Mouse (Mus musculus): ENCODE data around the gene Dtd1. TPM values are rescaled to one million over a fixed set of nuclear protein-coding genes. Genes with fewer than 3 reads are reported as not detected.
"Not testable (repeated sequence)": the region's sequence is repeated elsewhere in the genome, so short reads cannot be mapped to it uniquely, and the experiment has no call there.

The Dtd1 gene
- polyA plus RNA-seq (2016; fragmentation: Nextera tagmentation; extraction: Ambion mirVana): 36.6 and 41.1 TPM in 2 replicates

DNA sequence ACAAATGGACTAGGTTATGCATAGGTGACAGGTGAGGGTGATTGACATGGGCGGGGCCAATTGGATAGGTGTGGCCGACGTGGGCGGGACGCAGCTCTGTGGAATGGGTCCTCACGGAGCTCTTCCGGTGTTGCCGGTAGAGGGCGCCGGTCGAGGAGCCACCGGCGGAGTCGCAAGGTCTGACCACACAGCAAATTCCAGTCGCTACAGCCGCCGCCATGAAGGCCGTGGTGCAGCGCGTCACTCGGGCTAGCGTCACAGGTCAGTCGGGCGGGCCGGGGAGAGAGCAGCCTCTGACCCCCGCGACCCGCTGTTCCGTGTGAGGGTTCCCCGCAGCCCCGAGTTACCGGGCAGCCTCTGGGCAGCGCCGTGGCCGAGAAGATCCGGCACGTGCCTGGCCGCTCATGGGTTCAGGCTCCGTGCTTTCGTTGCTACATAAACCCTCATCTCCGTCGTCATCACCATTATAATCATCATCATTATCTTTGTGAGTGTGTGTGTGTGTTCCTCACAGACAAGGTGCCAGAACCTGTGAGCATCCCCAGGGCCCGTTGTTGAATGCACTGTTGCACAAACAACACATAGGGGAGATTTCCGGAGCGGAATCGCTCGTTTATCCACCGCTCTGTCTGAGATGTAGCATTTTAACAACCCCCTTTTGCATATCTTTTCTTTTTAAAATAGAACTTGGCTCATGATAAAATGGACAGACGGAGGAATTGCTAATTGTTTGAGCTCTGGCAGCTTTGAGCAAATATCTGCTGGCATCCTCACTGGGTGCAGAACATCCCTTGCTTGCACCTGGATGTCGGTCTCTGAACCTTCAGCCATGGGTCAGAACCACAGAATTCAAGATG is at the start of gene Dtd1:
Gene Dtd1, plus strand, starts transcription at position 67 of the 857 bp plus-strand sequence.
- H3K4me3 ChIP-seq: peak within 1 kb of the TSS; percentile 67
- H3K9me3 ChIP-seq: no peaks in the 10 kb centered on the region
- H3K4me1 ChIP-seq: no peaks in the 10 kb centered on the region
- H3K36me3 ChIP-seq: no peaks in the 10 kb centered on the region
- peak; percentile 88 for ATAC-seq (ENCODE audit: insufficient number of reproducible peaks, insufficient read depth, low FRiP score, low TSS enrichment)
- peak within 1 kb of the TSS; percentile 64 for H3K9ac ChIP-seq
- no peak within 1 kb of the TSS for H3K27ac ChIP-seq
- H3K4me2 ChIP-seq (replicated peaks): peak within 1 kb of the TSS; percentile 67
- WGBS: 2% methylated on average over 45 of the region's 50 CpGs
- no peaks in the 10 kb centered on the region for H3K27me3 ChIP-seq

DNA sequence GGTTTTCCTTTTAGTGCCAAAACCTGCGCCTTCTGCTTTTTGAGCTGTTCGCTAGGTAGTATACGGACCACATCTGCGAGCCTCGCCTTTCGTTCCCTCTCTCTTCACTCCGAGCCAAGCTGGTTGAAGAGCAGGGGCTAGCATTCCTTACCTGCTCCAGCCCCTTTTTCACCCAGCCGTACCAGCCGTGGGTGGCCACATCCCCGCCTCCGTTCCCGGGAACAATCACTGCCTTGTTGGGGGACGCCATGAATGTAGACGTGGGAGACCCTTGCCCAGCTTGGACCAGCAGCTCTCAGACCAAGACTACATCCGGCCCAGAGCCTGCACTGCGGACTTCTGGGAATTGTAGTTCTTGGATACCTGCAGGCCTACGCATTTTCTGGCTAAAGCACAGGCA is 49.2 kb upstream of the Dtd1 start, which contains the start of gene Rbbp9:
Gene Rbbp9, minus strand, starts transcription at position 341 of the 400 bp plus-strand sequence.
- peak within 1 kb of the TSS; percentile 85 for H3K27ac ChIP-seq
- peak; percentile 95 for ATAC-seq (ENCODE audit: insufficient number of reproducible peaks, insufficient read depth, low FRiP score, low TSS enrichment)
- H3K4me2 ChIP-seq (replicated peaks): peak within 1 kb of the TSS; percentile 61
- H3K4me3 ChIP-seq: peak within 1 kb of the TSS; percentile 73
- WGBS: under 1% methylated on average over 17 of the region's 17 CpGs
- no peaks in the 10 kb centered on the region for H3K27me3 ChIP-seq
- peaks cover 13% of the 10 kb centered on the region for H3K36me3 ChIP-seq
- H3K4me1 ChIP-seq: peaks cover 3% of the 10 kb centered on the region; the same call in 1 of the 2 replicates
- H3K9me3 ChIP-seq: no peaks in the 10 kb centered on the region
- peak within 1 kb of the TSS; percentile 72 for H3K9ac ChIP-seq

DNA sequence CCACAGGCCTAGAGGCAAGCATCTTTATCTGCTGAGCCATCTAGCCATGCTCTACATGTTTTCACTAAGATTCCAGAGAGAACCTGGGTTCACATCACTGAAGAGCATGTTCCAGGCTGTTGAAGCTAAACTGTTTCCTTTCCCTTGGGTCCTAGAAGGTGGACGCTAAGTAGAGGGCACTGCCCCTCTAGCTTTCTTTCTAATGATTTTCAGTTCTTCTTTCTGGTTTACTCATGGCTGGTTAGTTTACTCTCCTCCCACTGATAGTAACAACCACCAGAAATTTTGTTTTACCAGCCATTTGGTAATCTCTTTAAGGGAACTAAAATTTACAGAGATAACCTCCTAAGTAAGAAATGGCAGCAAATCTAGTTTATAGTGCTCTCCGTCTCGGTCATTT is 45.8 kb upstream of the Dtd1 start:
- WGBS: 93% methylated on average over 3 of the region's 3 CpGs
- Histone ChIP-seq H3K27ac (no peak overlapping the region), H3K4me3 (no peak overlapping the region), H3K9me3 (no peaks in the 10 kb centered on the region), H3K4me1 (peaks cover 15% of the 10 kb centered on the region), H3K4me2 (replicated peaks) (no peak overlapping the region), H3K36me3 (no peaks in the 10 kb centered on the region), H3K9ac (no peak overlapping the region), H3K27me3 (no peaks in the 10 kb centered on the region)
- ATAC-seq (ENCODE audit: insufficient number of reproducible peaks, insufficient read depth, low FRiP score, low TSS enrichment): no peak

DNA sequence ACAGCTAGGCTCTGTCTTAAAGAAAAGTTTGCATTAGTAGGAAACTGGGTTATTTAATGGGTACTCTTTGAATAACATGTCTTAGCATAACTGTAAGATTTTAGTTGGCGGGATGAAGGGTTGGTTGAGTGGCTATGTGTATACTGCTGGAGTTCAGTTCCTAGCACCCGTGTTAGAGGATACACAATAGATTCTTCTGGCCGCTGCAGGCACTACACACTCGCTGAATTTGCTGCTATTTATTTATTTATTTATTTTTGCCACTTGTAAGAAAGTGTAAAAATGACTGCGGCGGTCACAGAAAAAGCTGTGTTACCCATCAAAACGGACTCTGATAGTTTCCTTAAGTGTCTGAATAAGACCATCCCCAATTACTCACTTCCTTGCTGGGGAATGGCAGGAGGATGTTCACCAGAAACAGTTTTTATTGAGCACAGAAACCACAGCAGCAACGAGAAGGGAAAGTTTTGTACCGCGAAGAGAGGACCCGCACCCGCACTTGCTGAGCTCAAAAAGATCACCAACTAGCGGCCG is 44.3 kb upstream of the Dtd1 start:
- H3K9ac ChIP-seq: peak overlapping the region; percentile 68
- H3K36me3 ChIP-seq: peaks cover 8% of the 10 kb centered on the region
- H3K27me3 ChIP-seq: no peaks in the 10 kb centered on the region
- peaks cover 12% of the 10 kb centered on the region for H3K4me1 ChIP-seq
- WGBS: 2% methylated on average over 14 of the region's 14 CpGs
- peak overlapping the region; percentile 93 for H3K27ac ChIP-seq
- no peaks in the 10 kb centered on the region for H3K9me3 ChIP-seq
- ATAC-seq (ENCODE audit: insufficient number of reproducible peaks, insufficient read depth, low FRiP score, low TSS enrichment): 0 out of 2 replicates have a peak, but pooled peaks have one; percentile 7
- peak overlapping the region; percentile 79 for H3K4me3 ChIP-seq
- peak overlapping the region; percentile 60 for H3K4me2 ChIP-seq (replicated peaks)

DNA sequence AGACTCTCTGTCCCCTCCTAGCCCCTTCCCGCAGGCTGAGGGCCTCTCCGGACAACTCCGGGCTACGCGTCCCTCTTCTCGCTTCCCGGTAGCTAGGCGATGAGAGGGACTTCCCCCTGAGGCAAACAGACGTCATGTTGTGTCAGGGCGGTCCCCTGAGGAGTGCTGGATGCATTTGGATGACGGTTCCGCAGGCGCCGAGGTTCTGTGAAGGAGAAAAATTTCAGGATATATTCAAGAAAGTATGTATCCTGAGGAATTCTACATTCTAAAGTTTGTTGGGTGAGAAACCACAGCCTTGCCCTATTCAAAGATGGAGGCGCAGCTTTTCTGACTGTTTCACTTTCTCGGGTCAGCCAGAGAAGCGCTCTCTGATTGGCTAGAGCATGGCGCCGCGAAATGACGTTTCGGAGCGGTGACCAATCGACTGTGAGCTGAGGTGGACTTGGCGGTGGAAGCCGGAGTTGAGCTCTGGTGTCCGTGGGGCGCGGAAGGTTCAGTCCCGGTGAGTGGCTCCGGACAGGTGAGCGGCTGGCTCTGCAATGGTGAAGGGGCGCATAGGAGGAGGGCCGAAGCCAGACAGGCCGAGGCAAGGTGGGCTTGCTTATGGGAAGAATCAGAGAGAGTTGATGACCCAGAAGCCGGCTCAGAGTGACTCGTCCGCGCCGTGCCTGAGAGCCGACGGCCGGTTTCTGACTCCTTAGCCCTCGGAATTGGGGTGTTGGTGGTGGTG is 43.7 kb upstream of the Dtd1 start, which contains the start of gene Sec23b:
Gene Sec23b, plus strand, starts transcription at position 410 of the 733 bp plus-strand sequence.
- under 1% methylated on average over 44 of the region's 44 CpGs for WGBS
- peaks cover 8% of the 10 kb centered on the region for H3K36me3 ChIP-seq
- peak within 1 kb of the TSS; percentile 79 for H3K4me3 ChIP-seq
- no peaks in the 10 kb centered on the region for H3K27me3 ChIP-seq
- peak within 1 kb of the TSS; percentile 64 for H3K4me2 ChIP-seq (replicated peaks)
- no peaks in the 10 kb centered on the region for H3K9me3 ChIP-seq
- peaks cover 12% of the 10 kb centered on the region for H3K4me1 ChIP-seq
- peak within 1 kb of the TSS; percentile 93 for H3K27ac ChIP-seq
- H3K9ac ChIP-seq: peak within 1 kb of the TSS; percentile 76
- peak; percentile 95 for ATAC-seq (ENCODE audit: insufficient number of reproducible peaks, insufficient read depth, low FRiP score, low TSS enrichment)

DNA sequence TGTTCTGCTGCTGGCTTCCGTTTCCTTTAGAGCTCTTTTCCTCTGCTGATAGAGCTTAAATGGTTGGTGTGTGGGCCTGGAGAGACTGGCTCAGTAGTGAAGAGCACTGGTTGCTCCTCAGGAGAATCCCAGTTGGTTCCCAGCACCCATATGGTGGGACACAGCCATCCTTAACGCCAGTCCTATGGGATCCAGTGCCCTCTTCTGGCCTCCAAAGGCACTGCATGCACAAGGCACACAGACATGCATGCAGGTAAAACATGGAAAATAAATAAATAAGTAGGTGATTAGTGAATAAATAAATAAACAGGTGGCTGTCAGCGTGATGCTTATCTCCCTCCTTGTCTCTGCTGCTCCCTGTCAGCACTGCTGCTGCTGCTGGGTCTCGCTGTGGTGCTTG is 11.0 kb upstream of the Dtd1 start:
- no peak for ATAC-seq (ENCODE audit: insufficient number of reproducible peaks, insufficient read depth, low FRiP score, low TSS enrichment)
- 81% methylated on average over 4 of the region's 4 CpGs for WGBS
- H3K27ac ChIP-seq: no peak overlapping the region
- peaks cover 53% of the 10 kb centered on the region for H3K36me3 ChIP-seq
- no peaks in the 10 kb centered on the region for H3K9me3 ChIP-seq
- H3K4me3 ChIP-seq: no peak overlapping the region
- H3K9ac ChIP-seq: no peak overlapping the region
- no peaks in the 10 kb centered on the region for H3K27me3 ChIP-seq
- H3K4me2 ChIP-seq (replicated peaks): no peak overlapping the region
- no peaks in the 10 kb centered on the region for H3K4me1 ChIP-seq

DNA sequence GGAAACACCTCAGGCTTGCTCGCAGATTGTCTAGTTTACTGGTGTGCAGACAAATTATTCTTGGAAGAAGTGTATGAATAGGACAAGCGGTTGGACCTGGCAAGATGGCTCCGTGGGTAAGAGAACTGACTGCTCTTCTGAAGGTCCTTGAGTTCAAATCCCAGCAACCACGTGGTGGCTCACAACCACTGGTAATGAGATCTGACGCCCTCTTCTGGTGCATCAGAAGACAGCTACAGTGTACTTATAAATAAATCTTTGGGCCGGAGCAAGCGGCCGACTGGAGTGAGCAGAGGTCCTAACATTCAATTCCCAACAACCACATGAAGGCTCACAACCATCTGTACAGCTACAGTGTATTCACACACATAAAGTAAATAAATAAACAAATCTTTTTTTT is 6.7 kb upstream of the Dtd1 start:
- peaks cover 15% of the 10 kb centered on the region for H3K36me3 ChIP-seq
- not testable (repeated sequence) for H3K4me2 ChIP-seq (replicated peaks); H3K4me3 ChIP-seq; H3K9ac ChIP-seq; H3K27me3 ChIP-seq; H3K27ac ChIP-seq; H3K4me1 ChIP-seq; H3K9me3 ChIP-seq; ATAC-seq (ENCODE audit: insufficient number of reproducible peaks, insufficient read depth, low FRiP score, low TSS enrichment)
- WGBS: 66% methylated on average over 8 of the region's 8 CpGs

DNA sequence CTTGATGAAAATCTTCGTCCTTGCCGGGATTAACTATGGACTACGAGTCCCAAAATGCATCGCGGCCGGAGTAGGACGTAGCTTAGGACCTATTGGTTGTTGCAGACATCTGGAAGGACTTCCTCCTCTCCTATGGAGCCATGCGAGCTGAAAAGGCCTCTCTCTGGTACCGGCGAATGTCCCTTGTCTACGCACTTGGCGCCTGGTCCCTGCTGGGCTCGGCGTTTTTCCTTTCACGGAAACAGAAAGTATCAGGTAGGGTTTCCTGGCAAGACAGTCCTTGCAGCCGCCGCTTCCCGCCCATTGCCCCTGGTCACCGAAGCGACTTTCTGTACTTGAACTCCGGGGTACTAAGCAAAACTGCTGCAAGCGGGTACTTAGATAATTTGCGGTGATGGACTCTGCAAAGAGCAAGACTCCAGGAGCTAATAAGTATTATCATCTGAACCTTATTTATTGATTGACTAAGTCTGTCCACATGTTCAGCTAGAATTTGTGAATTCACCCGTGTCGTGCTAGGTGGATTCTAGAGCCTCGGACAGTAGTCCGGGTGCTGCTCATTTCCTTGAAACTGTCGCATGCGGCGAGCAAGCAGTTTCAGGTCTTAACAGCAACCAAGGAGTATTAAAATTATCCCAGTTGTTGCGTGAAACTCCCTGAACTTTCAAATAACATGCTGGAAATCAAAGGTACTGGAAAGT is 5.6 kb upstream of the Dtd1 start, which contains the start of gene Smim26:
Gene Smim26, plus strand, starts transcription at position 104 of the 701 bp plus-strand sequence.
- Histone ChIP-seq H3K9ac (peak within 1 kb of the TSS; percentile 52), H3K27me3 (no peaks in the 10 kb centered on the region), H3K36me3 (peaks cover 4% of the 10 kb centered on the region), H3K27ac (no peak within 1 kb of the TSS), H3K4me1 (no peaks in the 10 kb centered on the region), H3K4me2 (replicated peaks) (peak within 1 kb of the TSS; percentile 61), H3K9me3 (no peaks in the 10 kb centered on the region), H3K4me3 (peak within 1 kb of the TSS; percentile 54)
- ATAC-seq (ENCODE audit: insufficient number of reproducible peaks, insufficient read depth, low FRiP score, low TSS enrichment): peak; percentile 97
- 2% methylated on average over 31 of the region's 31 CpGs for WGBS

DNA sequence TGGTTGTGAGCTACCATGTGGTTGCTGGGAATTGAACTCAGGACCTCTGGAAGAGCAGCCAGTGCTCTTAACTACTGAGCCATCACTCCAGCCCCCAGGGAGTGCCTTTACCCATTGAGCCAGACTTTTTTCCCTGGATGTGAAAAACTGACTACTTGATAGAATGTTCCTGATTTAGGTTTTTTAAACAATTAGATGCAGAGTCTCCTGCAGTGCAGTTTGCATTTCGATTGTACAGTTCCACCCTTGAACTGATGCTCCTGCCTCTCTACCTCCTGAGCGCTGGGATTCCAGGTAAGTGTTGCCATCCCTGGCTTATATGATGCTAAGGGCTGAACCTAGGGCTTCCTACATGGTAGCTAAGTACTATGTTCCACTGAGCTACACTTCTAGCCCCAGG is 1.7 kb upstream of the Dtd1 start:
- Histone ChIP-seq H3K27ac (no peak overlapping the region), H3K4me1 (no peaks in the 10 kb centered on the region), H3K36me3 (no peaks in the 10 kb centered on the region), H3K9me3 (no peaks in the 10 kb centered on the region), H3K27me3 (no peaks in the 10 kb centered on the region), H3K9ac (no peak overlapping the region), H3K4me2 (replicated peaks) (no peak overlapping the region), H3K4me3 (no peak overlapping the region)
- ATAC-seq (ENCODE audit: insufficient number of reproducible peaks, insufficient read depth, low FRiP score, low TSS enrichment): no peak
- WGBS: 78% methylated on average over 2 of the region's 2 CpGs

DNA sequence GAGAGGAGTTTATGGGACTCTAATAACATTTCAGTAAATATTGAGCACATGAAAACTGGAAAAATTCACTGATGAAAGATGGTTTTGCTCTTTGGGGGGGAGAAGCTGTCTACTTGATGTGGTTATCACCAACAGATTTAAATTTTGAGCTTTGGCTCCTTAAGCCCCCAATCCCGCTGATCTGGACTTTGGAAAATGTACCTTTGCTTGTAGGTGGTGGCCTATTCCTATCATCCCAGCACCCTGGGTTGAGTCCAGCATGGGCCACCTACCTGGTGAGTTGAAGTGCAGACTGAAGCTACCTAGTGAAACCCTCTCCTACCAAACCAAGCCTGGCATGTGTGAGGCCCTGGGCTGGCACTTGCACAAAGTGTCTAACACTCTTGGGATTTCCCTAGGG is 1.9 kb downstream of the Dtd1 start:
- Histone ChIP-seq H3K27me3 (no peaks in the 10 kb centered on the region), H3K27ac (no peak overlapping the region), H3K4me3 (no peak overlapping the region), H3K4me1 (no peaks in the 10 kb centered on the region), H3K9ac (no peak overlapping the region), H3K36me3 (no peaks in the 10 kb centered on the region), H3K9me3 (no peaks in the 10 kb centered on the region), H3K4me2 (replicated peaks) (no peak overlapping the region)
- WGBS: 79% methylated on average over 1 of the region's 1 CpGs
- ATAC-seq (ENCODE audit: insufficient number of reproducible peaks, insufficient read depth, low FRiP score, low TSS enrichment): no peak

DNA sequence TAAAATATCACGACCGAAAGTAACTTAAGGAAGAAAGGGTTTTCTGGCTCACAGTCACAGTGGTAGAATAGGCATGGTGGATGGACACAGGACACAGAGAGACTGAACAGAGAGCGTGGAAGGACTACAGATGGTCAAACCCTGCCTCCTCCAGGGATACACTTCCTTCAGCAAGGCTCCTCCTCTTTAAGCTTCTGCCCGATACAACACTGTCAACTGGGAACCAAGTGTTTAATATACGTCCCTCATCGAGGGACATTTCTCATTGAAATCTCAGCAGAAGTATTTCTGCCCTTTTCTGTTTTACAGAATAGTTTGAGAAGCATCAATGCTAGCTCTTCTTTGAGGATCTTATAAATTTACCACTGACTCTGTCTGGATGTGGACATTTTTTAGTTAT is 14.3 kb downstream of the Dtd1 start:
- Histone ChIP-seq H3K27me3 (no peaks in the 10 kb centered on the region), H3K36me3 (no peaks in the 10 kb centered on the region), H3K9me3 (no peaks in the 10 kb centered on the region), H3K4me3 (no peak overlapping the region), H3K4me2 (replicated peaks) (no peak overlapping the region), H3K27ac (no peak overlapping the region), H3K9ac (no peak overlapping the region), H3K4me1 (no peaks in the 10 kb centered on the region)
- WGBS: 95% methylated on average over 6 of the region's 6 CpGs
- ATAC-seq (ENCODE audit: insufficient number of reproducible peaks, insufficient read depth, low FRiP score, low TSS enrichment): no peak

Data from embryonic facial prominence, embryonic 12.5 days (tissue).